ENCODE assay signal across 8 mouse cellular contexts in the genomic region with DNA sequence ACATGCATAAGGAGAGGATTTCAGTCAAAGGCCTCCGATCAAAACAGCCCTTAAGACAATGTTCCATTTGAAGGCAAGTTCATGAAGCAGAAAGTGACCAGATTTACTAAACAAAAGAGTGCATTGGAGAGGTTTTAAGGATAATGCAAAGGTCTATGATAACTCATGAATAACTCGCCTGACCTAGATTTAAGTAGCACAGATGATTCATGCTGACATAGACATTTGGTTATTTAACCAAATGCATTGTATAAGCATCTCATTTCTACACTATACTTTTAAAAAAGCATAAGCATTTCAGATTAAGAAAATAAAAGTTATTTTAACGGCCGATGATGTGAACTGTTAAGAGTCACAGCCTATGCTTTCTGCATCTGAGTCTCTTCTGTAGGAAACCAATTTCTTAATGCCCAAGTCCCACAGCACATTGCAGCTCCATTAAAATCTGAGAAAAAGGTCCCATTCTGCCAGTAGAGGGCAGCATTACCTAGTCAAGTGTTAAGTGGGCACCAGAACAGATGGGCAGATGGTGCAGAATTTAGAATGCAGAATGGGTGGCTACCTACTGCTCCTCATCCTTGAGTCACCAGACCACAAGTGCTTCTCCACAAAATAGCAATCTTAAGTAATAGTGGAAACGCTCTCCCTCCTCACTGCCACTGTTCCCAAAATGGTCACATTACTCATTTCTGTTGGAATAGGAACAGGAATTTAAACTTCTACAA.
A peak's percentile ranks its signal among the peaks of the same experiment; 100 is the strongest.
DNase-seq lines count a peak whose midpoint lies in the region; TF ChIP-seq lines count a peak whose summit lies in the region.

No protein-coding gene starts in this region.

- H3K36me3 ChIP-seq in ES-E14 (ENCODE audit: control insufficient read depth, insufficient read depth, low read length, poor library complexity, severe bottlenecking): no peaks in the 10 kb centered on the region

- no peaks in the 10 kb centered on the region for H3K4me1 ChIP-seq in ES-E14 (ENCODE audit: control insufficient read depth in 2 of 2, insufficient read depth in 2 of 2, low read length in 2 of 2, poor library complexity in 1 of 2)

- DNase-seq in 3134 (ENCODE audit: extremely low read depth, insufficient read length, low spot score) (peak; percentile 19), ES-E14 (ENCODE audit: low read depth, low spot score) (peak; percentile 33)
- DNase-seq in cerebellum, adult 9-11 months: peak; percentile 90
- DNase-seq in frontal cortex, postnatal 14 days (ENCODE audit: low spot score in 2 of 2): peak; percentile 52 to 64
- DNase-seq in kidney, postnatal 14 days: peak; percentile 44
- DNase-seq in lung, postnatal 14 days: peak; percentile 16
- peak; percentile 37 for DNase-seq in right cerebral cortex, postnatal 4 days
- no peak for DNase-seq in spleen, postnatal 10 days (ENCODE audit: low spot score in 2 of 2)

- H3K9me3 ChIP-seq in ES-E14 (ENCODE audit: control insufficient read depth, insufficient read depth, low read depth, low read length): no peaks in the 10 kb centered on the region

- H3K9ac ChIP-seq in ES-E14 (ENCODE audit: insufficient read depth, low read depth, low read length, poor library complexity, severe bottlenecking): no peak overlapping the region

- in situ Hi-C loops in ES-E14 (cut with MboI; ENCODE audit: low sequenced_read_pairs in 2 of 2, unreplicated experiment in 2 of 2): loop anchor here in 1 of 2 experiments (25.0 kb wide), 1 partner anchor 833 kb away; no protein-coding TSS in a partner anchor

- H3K27ac ChIP-seq in ES-E14 (ENCODE audit: insufficient read depth, low read depth, low read length, poor library complexity, severe bottlenecking): no peak overlapping the region

- H3K4me3 ChIP-seq in ES-E14 (ENCODE audit: insufficient read depth in 1 of 2, low read depth in 1 of 2, low read length in 2 of 2, poor library complexity in 1 of 2, severe bottlenecking in 1 of 2): no peak overlapping the region

TF ChIP-seq in ES-E14, 5 proteins besides CTCF, POLR2A, EP300 and RAD21:
- TF ChIP-seq ZC3H11A (IDR thresholded peaks at IDR 0.05; ENCODE audit: borderline replicate concordance, low read depth, low read length) (peak; percentile 79; the same call in 1 of the 2 replicates), HCFC1 (IDR thresholded peaks at IDR 0.05; ENCODE audit: borderline replicate concordance, insufficient read depth, low read length) (no peak)
TF ChIP-seq in ES-E14: peak in this region for 1.

Comparison
In these comparisons a context has a peak if more than half of its experiments do, and no peak if none do; other contexts are left out.
1. DNase-seq: peak in 3134 (single experiment), ES-E14 (single experiment), cerebellum, adult 9-11 months (single experiment), frontal cortex, postnatal 14 days (2 of 2), kidney, postnatal 14 days (single experiment), lung, postnatal 14 days (single experiment) and right cerebral cortex, postnatal 4 days (single experiment); none in spleen, postnatal 10 days (0 of 2).